Mouse (Mus musculus): ENCODE data around the gene Ankrd65. TPM values are rescaled to one million over a fixed set of nuclear protein-coding genes. Genes with fewer than 3 reads are reported as not detected.
"Not testable (repeated sequence)": the region's sequence is repeated elsewhere in the genome, so short reads cannot be mapped to it uniquely, and the experiment has no call there.

Ankrd65 gene
- polyA plus RNA-seq, 1 experiment: not detected

DNA sequence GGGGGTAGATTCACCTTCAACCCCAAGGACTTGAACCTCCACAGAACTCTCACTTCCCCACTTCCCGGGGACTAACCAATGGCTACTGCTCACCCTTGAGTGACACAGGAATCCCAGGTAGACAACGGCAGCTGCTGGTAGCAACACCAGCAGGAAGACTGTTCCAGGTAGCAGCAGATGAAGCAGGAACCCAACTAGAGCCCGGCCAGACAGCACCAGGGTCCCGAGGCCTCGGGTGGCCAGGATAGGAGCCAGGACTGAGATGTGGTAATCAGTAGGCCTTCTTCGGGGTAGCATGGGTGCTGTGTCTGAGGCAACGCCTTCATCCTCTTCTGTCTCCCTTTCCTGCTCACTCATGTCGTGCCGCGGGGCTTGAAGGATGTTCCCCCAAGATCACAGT lies 5.0 kb upstream of the Ankrd65 start:
- Histone ChIP-seq H3K4me1 (ENCODE audit: control insufficient read depth, insufficient read depth, low read length) (peaks cover 2% of the 10 kb centered on the region), H3K27ac (ENCODE audit: insufficient read depth, low read depth, low read length) (no peak overlapping the region), H3K4me3 (ENCODE audit: insufficient read depth, low read length) (no peak overlapping the region)
- no peak for TF ChIP-seq CTCF (IDR thresholded peaks at IDR 0.05; ENCODE audit: low read depth, low read length)
- TF ChIP-seq POLR2A (IDR thresholded peaks at IDR 0.05; ENCODE audit: borderline replicate concordance, low read depth, low read length): no peak

GRCm38 (mm10) chr4:155785819-155786218 lies 4.4 kb upstream of the Ankrd65 start, which contains the start of gene Tmem88b:
TSS of gene Tmem88b (minus strand) at chr4:155785874.
- no peak within 1 kb of the TSS for H3K27ac ChIP-seq (ENCODE audit: insufficient read depth, low read depth, low read length)
- H3K4me1 ChIP-seq (ENCODE audit: control insufficient read depth, insufficient read depth, low read length): peaks cover 2% of the 10 kb centered on the region
- TF ChIP-seq CTCF (IDR thresholded peaks at IDR 0.05; ENCODE audit: low read depth, low read length) (no peak), POLR2A (IDR thresholded peaks at IDR 0.05; ENCODE audit: borderline replicate concordance, low read depth, low read length) (no peak)
- peak within 1 kb of the TSS; percentile 75; the same call in 1 of the 2 replicates for H3K4me3 ChIP-seq (ENCODE audit: insufficient read depth, low read length)

DNA sequence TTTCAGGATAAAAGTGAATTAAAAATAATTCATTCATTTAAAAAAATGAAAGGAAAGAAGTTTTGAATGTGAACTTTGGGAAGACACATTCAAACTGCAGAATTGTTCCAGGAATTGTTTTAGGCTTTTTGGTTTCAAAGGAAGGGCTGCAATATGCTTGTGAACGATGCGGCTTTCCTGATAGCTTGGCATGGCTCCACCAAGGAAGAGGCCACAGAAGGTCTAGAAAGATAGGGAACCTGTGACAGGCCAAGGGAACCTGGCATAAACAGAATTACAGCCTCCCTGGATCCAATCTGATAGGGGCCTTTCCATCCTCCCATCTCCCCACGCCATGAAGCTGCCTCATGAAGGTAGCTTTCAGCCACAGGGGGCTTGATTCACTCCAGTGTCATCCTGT lies 1.9 kb upstream of the Ankrd65 start:
- Histone ChIP-seq H3K27ac (ENCODE audit: insufficient read depth, low read depth, low read length) (no peak overlapping the region), H3K4me1 (ENCODE audit: control insufficient read depth, insufficient read depth, low read length) (peaks cover 2% of the 10 kb centered on the region), H3K4me3 (ENCODE audit: insufficient read depth, low read length) (no peak overlapping the region)
- TF ChIP-seq POLR2A (IDR thresholded peaks at IDR 0.05; ENCODE audit: borderline replicate concordance, low read depth, low read length) (no peak), CTCF (IDR thresholded peaks at IDR 0.05; ENCODE audit: low read depth, low read length) (no peak)

DNA sequence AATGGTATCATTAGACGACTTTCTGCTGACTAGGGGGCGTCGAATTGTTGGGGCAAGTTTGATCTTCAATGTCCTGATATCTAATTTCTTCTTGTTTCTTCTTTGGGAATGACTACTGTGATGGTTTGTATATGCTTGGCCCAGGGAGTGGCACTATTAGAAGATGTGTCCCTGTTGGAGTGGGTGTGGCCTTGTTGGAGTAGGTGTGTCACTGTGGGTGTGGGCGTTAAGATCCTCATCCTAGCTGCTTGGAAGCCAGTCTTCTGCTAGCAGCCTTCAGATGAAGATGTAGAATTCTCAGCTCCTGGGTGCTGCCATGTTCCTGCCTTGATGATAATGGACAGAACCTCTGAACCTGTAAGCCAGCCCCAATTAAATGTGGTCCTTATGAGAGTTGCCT lies 1.4 kb upstream of the Ankrd65 start:
- not testable (repeated sequence) for H3K27ac ChIP-seq (ENCODE audit: insufficient read depth, low read depth, low read length); H3K4me3 ChIP-seq (ENCODE audit: insufficient read depth, low read length); H3K4me1 ChIP-seq (ENCODE audit: control insufficient read depth, insufficient read depth, low read length)

DNA sequence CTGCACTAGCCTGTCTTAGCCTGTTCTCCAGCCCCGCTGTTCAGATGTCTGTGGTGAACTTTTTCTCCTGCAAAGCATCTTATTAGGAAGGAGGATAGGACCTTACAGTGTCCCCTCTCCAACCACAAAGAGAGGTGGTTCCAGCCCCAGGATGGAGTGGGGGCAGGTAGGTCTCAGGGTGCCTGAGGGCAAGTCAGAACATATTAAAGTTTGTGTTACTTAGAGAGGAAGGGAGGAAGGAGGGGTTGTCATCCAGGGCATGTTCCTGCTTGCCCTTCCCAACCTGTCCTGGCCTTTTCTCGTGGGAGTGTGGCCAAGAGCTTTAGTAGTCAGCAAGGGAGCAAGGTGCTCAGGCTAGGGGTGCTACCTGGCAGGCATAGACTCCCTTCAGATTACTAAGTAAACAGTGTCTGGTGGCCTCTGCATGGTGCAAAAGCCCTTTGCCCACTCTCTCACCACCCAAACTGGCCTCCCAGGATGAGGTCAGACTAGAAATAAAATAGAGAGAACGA lies 467 bp downstream of the Ankrd65 start:
- TF ChIP-seq POLR2A (IDR thresholded peaks at IDR 0.05; ENCODE audit: borderline replicate concordance, low read depth, low read length): no peak
- TF ChIP-seq CTCF (IDR thresholded peaks at IDR 0.05; ENCODE audit: low read depth, low read length): no peak
- H3K4me3 ChIP-seq (ENCODE audit: insufficient read depth, low read length): no peak overlapping the region
- no peak overlapping the region for H3K27ac ChIP-seq (ENCODE audit: insufficient read depth, low read depth, low read length)
- H3K4me1 ChIP-seq (ENCODE audit: control insufficient read depth, insufficient read depth, low read length): no peaks in the 10 kb centered on the region

GRCm38 (mm10) chr4:155791240-155791933 lies 1.1 kb downstream of the Ankrd65 start:
- no peak for TF ChIP-seq POLR2A (IDR thresholded peaks at IDR 0.05; ENCODE audit: borderline replicate concordance, low read depth, low read length)
- TF ChIP-seq CTCF (IDR thresholded peaks at IDR 0.05; ENCODE audit: low read depth, low read length): no peak
- Histone ChIP-seq H3K4me1 (ENCODE audit: control insufficient read depth, insufficient read depth, low read length) (no peaks in the 10 kb centered on the region), H3K4me3 (ENCODE audit: insufficient read depth, low read length) (no peak overlapping the region), H3K27ac (ENCODE audit: insufficient read depth, low read depth, low read length) (no peak overlapping the region)

- TF ChIP-seq CTCF (IDR thresholded peaks at IDR 0.05; ENCODE audit: low read depth, low read length) (no peak), POLR2A (IDR thresholded peaks at IDR 0.05; ENCODE audit: borderline replicate concordance, low read depth, low read length) (no peak)
- no peaks in the 10 kb centered on the region for H3K4me1 ChIP-seq (ENCODE audit: control insufficient read depth, insufficient read depth, low read length)
- H3K4me3 ChIP-seq (ENCODE audit: insufficient read depth, low read length): no peak overlapping the region
- H3K27ac ChIP-seq (ENCODE audit: insufficient read depth, low read depth, low read length): no peak overlapping the region
These were observed 3.5 kb downstream of the Ankrd65 start for GRCm38 (mm10) chr4:155793730-155794129.

DNA sequence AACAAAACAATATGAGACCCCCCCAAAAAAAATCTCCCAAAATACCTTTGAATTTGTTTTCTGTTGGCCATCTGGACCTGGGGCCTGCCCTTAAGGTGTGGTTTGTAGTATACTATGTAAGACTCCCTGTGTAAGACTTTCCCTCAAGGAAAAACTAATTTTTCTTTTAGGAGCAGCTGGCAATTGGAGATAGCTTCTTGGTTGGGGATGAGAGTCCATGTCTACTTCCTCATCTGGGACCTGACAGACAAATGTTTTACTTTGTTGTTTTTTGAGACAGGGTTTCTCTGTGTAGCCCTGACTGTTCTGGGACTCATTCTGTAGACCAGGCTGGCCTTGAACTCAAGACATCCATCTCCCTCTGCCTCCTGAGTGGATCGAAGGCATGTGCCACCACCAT lies 11.8 kb downstream of the Ankrd65 start:
- no peak for TF ChIP-seq POLR2A (IDR thresholded peaks at IDR 0.05; ENCODE audit: borderline replicate concordance, low read depth, low read length)
- Histone ChIP-seq H3K27ac (ENCODE audit: insufficient read depth, low read depth, low read length) (no peak overlapping the region), H3K4me3 (ENCODE audit: insufficient read depth, low read length) (no peak overlapping the region), H3K4me1 (ENCODE audit: control insufficient read depth, insufficient read depth, low read length) (peaks cover 9% of the 10 kb centered on the region)

- Histone ChIP-seq H3K4me3 (ENCODE audit: insufficient read depth, low read length) (peak within 1 kb of the TSS; percentile 88), H3K4me1 (ENCODE audit: control insufficient read depth, insufficient read depth, low read length) (peaks cover 9% of the 10 kb centered on the region), H3K27ac (ENCODE audit: insufficient read depth, low read depth, low read length) (peak within 1 kb of the TSS; percentile 56)
- no peak for TF ChIP-seq CTCF (IDR thresholded peaks at IDR 0.05; ENCODE audit: low read depth, low read length)
These were observed 12.6 kb downstream of the Ankrd65 start, which contains the start of gene Mrpl20 for GRCm38 (mm10) chr4:155802741-155803339. TSS of gene Mrpl20 (plus strand) at chr4:155802878.

- peak overlapping the region; percentile 88 for H3K4me3 ChIP-seq (ENCODE audit: insufficient read depth, low read length)
- H3K27ac ChIP-seq (ENCODE audit: insufficient read depth, low read depth, low read length): peak overlapping the region; percentile 56
- TF ChIP-seq CTCF (IDR thresholded peaks at IDR 0.05; ENCODE audit: low read depth, low read length) (no peak), POLR2A (IDR thresholded peaks at IDR 0.05; ENCODE audit: borderline replicate concordance, low read depth, low read length) (no peak)
- H3K4me1 ChIP-seq (ENCODE audit: control insufficient read depth, insufficient read depth, low read length): peaks cover 9% of the 10 kb centered on the region
These were observed 13.3 kb downstream of the Ankrd65 start for GRCm38 (mm10) chr4:155803340-155804041.

Measured in bone marrow macrophage, adult 2 months (primary cell).